Mouse (Mus musculus) kidney, embryonic 15.5 days (tissue): ENCODE data around the gene Mcu. TPM values are rescaled to one million over a fixed set of nuclear protein-coding genes. Genes with fewer than 3 reads are reported as not detected.

ENCODE experiments used
- ATAC-seq: fragments of 200-750 bp; cut with Nextera tagmentation; replicated peaks from 2 replicates; pipeline ENCODE4 v1.8.0; 2017; ENCODE audit warnings: moderate TSS enrichment; ENCODE audit not compliant: low FRiP score
- H3K27ac ChIP-seq: fragments of 300-500 bp; sonication (generic); 2 replicates; pipeline ENCODE4 v1.5.1; 2015; ENCODE audit warnings: mild to moderate bottlenecking, inconsistent platforms
- H3K27me3 ChIP-seq: fragments of 300-500 bp; sonication (generic); 2 replicates; pipeline ENCODE4 v1.6.1; 2015; ENCODE audit warnings: inconsistent platforms
- H3K36me3 ChIP-seq: fragments of 300-500 bp; sonication (generic); 2 replicates; pipeline ENCODE4 v1.6.1; 2015; ENCODE audit warnings: inconsistent platforms
- H3K4me1 ChIP-seq: fragments of 300-500 bp; sonication (generic); 2 replicates; pipeline ENCODE4 v1.6.1; 2015; ENCODE audit warnings: inconsistent platforms
- H3K4me2 ChIP-seq: fragments of 300-500 bp; sonication (generic); 2 replicates; pipeline ENCODE4 v1.6.1; 2015; ENCODE audit warnings: moderate library complexity, mild to moderate bottlenecking, inconsistent platforms
- H3K4me3 ChIP-seq: fragments of 300-500 bp; sonication (generic); replicated peaks from 2 replicates; pipeline ENCODE4 v1.5.1; 2015; ENCODE audit warnings: mild to moderate bottlenecking, inconsistent platforms
- H3K9ac ChIP-seq: fragments of 300-500 bp; sonication (generic); 2 replicates; pipeline ENCODE4 v1.6.1; 2015; ENCODE audit warnings: mild to moderate bottlenecking, inconsistent platforms
- H3K9me3 ChIP-seq: fragments of 300-500 bp; sonication (generic); replicated peaks from 2 replicates; pipeline ENCODE4 v1.6.1; 2016; ENCODE audit warnings: inconsistent platforms
- WGBS: fragments of 180-500 bp; shearing (Covaris S2); methylation state at CpG from one replicate; pipeline ENCODE4 v1.1.7; 2015; ENCODE audit warnings: mixed read lengths; 5-methylcytosine and 5-hydroxymethylcytosine counted together
- polyA plus RNA-seq: library from polyadenylated mRNA; unstranded; fragments of >200 nt; fragmentation: Nextera tagmentation; extraction: Ambion mirVana; gene quantifications from 2 replicates; pipeline ENCODE4 v1.2.1, GENCODE M21; 2015

The Mcu gene
- polyA plus RNA-seq, 1 experiment from 2014 or later, result 34.8 TPM

DNA sequence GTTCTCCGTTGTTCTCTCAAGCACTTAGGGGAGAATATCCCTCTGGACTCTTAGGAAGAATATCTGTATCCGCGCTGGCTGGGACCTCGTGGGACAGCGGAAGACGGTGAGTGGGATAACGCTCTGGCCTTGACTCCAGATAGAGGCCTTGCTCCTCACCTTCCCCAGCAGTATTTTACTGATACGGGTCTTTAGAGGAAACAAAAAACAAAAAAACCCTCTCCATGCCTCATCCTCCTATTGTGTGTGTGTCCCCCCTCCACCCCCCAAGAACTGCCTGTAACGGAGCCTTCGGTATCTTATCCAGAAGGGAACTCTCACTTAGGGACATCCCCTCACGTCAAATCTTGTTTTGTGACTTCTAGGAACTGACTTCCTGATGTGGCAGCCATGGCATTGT, 174.8 kb downstream of the Mcu start, which contains the start of gene Oit3:
TSS of gene Oit3 (minus strand) at position 44 of the 400 bp plus-strand sequence.
- Histone ChIP-seq H3K27ac (0 out of 2 replicates have a peak within 1 kb of the TSS, but pooled peaks have one; percentile 6), H3K4me2 (no peak within 1 kb of the TSS)

DNA sequence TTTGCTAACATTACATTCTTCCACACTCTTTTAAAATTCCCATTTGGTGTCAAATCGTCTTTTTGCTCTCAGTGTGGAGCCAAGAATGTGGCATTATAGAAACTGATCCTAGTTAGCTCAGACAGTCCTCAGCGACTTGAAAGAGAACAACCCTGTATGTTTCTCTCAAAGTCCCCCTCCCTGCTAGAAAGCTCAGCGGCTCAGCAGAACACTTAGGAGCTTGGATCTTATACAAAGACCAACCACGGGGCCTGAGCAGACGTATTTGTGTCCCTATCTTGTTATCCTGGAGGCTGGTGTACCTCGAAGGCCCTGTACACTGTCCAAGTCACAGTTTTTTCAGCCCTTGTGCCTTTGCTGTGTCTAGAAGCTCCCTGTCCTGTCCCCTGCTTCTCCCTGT, 176.3 kb downstream of the Mcu start:
- Histone ChIP-seq H3K4me1 (peaks cover 17% of the 10 kb centered on the region), H3K4me3 (no peak overlapping the region), H3K9ac (no peak overlapping the region), H3K9me3 (no peaks in the 10 kb centered on the region), H3K36me3 (no peaks in the 10 kb centered on the region), H3K27me3 (peaks cover 49% of the 10 kb centered on the region), H3K4me2 (no peak overlapping the region), H3K27ac (no peak overlapping the region)
- WGBS, result 74% methylated on average over 6 of the region's 6 CpGs
- no peak for ATAC-seq

More for the DNA sequence above, 174.8 kb downstream of the Mcu start, which contains the start of gene Oit3:
- WGBS, result 79% methylated on average over 11 of the region's 11 CpGs
- H3K4me3 ChIP-seq, result no peak within 1 kb of the TSS
- no peak for ATAC-seq
- H3K9me3 ChIP-seq, result no peaks in the 10 kb centered on the region
- no peaks in the 10 kb centered on the region for H3K36me3 ChIP-seq
- H3K4me1 ChIP-seq, result peaks cover 17% of the 10 kb centered on the region
- H3K9ac ChIP-seq, result no peak within 1 kb of the TSS
- H3K27me3 ChIP-seq, result peaks cover 37% of the 10 kb centered on the region

DNA sequence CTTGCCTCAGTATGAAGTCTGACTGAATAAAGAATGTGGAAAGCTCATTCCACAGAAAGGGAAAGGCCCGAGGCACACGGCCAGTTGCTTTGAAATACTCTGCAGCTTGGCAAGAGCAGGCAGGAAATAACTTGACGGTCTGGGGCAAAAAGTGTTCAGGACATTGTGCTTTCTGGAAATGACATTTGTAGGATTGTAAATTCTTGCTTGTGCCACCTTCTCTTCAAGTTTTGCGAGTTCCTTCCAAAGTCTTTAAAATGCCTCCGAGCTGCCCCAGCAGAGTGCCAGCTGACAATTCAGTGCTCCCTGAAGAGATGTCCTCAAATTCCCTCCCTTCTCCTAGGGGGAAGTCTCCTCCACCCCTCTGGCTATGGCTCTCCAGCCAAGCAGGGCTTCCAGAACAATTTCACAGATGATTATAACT, 177.0 kb downstream of the Mcu start:
- no peak overlapping the region for H3K4me2 ChIP-seq
- no peak overlapping the region for H3K9ac ChIP-seq
- H3K9me3 ChIP-seq, result no peaks in the 10 kb centered on the region
- peaks cover 50% of the 10 kb centered on the region for H3K27me3 ChIP-seq
- ATAC-seq, result no peak
- 36% methylated on average over 5 of the region's 5 CpGs for WGBS
- H3K4me1 ChIP-seq, result peaks cover 17% of the 10 kb centered on the region
- 0 out of 2 replicates have a peak overlapping the region, but pooled peaks have one; percentile 32 for H3K27ac ChIP-seq
- no peak overlapping the region for H3K4me3 ChIP-seq
- no peaks in the 10 kb centered on the region for H3K36me3 ChIP-seq

DNA sequence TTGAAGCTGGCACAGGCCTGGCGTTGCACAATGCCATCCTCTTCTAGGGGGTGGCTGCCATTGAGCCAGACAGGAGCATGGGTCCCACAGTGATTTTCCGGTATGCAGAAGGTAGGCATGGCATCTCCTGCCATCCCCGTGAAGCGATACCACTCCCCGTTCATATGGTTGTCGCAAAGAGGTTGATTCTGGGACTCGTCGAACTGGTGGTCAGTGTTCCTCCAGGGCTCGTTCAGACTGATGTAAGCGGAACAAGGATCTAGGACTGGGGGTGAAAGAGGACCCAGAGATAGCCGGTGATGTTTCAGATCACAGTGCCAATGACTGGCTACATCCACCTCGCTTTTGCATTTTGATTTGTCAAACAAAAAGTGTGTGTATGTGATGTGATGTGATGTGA, 177.8 kb downstream of the Mcu start:
- Histone ChIP-seq H3K9me3 (no peaks in the 10 kb centered on the region), H3K4me2 (no peak overlapping the region), H3K4me1 (peaks cover 17% of the 10 kb centered on the region), H3K27me3 (peaks cover 48% of the 10 kb centered on the region), H3K36me3 (no peaks in the 10 kb centered on the region), H3K4me3 (no peak overlapping the region), H3K27ac (no peak overlapping the region), H3K9ac (no peak overlapping the region)
- ATAC-seq, result no peak
- WGBS, result 95% methylated on average over 12 of the region's 12 CpGs

DNA sequence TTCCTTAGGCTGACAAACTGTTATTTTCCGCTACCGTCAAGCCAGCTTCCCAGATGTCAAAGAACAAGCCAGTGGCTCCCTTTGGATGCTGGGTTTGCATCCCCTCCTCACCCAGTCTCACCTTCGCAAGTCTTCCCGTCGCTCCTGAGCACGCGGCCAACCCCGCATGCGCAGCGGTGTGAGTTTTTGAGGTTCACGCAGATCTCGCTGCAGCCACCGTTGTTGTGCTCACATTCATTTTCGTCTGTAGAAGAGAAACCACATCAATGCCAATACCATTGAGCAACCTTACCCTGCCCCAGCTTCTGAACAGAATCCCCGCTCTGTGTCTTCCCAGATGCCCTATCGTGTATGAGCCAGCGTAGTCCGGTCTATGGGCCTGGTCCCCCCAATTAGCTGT, 180.7 kb downstream of the Mcu start:
- no peaks in the 10 kb centered on the region for H3K9me3 ChIP-seq
- no peak for ATAC-seq
- H3K4me1 ChIP-seq, result peaks cover 7% of the 10 kb centered on the region
- WGBS, result 94% methylated on average over 18 of the region's 18 CpGs
- no peak overlapping the region for H3K4me2 ChIP-seq
- no peak overlapping the region for H3K27ac ChIP-seq
- no peak overlapping the region for H3K9ac ChIP-seq
- peaks cover 50% of the 10 kb centered on the region for H3K27me3 ChIP-seq
- no peak overlapping the region for H3K4me3 ChIP-seq
- H3K36me3 ChIP-seq, result no peaks in the 10 kb centered on the region

DNA sequence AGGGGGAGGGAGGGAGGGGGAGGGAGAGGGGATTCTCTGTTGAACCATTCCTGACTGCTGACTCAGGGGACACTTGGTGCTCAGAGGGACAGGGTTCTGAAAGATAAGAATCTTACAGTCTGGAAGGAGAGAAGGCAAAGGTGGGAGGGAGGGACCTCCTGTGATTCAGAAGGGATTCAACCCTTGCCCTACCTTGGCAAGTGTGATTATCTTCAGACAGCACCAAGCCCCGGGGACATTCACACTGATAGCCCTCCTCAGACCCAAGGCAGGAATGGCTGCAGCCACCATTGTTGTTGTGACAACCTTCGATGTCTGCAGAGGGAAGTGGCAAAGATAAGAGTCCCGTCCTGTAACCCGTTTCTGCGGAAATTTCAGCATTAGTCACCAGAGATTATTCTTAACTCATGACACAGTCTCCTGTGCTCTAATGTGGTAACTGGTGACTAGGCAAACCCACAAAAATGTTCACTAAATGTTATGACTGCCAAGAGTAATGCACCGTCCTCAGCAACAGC, 185.7 kb downstream of the Mcu start:
- 61% methylated on average over 6 of the region's 6 CpGs for WGBS
- H3K9ac ChIP-seq, result no peak overlapping the region
- no peak overlapping the region for H3K27ac ChIP-seq
- no peak for ATAC-seq
- peaks cover 20% of the 10 kb centered on the region for H3K27me3 ChIP-seq
- H3K36me3 ChIP-seq, result no peaks in the 10 kb centered on the region
- H3K4me2 ChIP-seq, result no peak overlapping the region
- H3K4me1 ChIP-seq, result peaks cover 12% of the 10 kb centered on the region
- H3K4me3 ChIP-seq, result no peak overlapping the region
- H3K9me3 ChIP-seq, result no peaks in the 10 kb centered on the region

DNA sequence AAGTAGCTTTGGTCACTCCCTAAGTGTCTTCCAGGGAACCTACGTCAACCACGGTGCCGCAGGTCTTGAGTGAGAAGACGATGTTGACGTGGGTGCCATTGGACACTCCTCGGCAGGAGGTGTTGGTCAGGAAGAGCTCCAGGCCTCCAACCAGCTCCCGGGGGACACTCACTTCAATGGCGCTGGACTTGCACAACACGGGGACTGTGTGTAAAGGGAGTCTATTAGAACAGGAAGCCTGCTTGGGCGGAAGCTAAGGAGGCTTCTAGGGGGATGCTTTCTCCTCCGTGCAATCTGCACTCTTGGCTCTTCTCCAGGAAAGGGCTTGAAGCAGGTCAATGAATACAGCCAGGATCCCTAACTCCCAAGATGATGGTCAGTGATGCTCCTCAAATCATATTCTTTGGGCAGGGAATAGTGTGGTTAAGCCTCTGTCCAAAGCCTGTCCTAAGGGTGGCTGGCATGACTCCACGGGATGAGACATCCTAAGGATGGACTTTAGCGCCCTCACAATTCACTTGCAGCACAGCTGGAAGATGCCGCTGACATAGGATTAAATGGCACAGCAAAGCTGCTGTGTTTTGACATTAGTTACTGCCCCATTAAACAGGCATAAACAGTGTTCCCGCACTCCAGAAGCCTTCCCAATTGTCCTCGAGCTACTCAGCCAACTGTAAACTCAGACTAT, 186.9 kb downstream of the Mcu start:
- ATAC-seq, result no peak
- H3K9me3 ChIP-seq, result no peaks in the 10 kb centered on the region
- no peaks in the 10 kb centered on the region for H3K36me3 ChIP-seq
- H3K27me3 ChIP-seq, result peaks cover 13% of the 10 kb centered on the region
- peaks cover 21% of the 10 kb centered on the region for H3K4me1 ChIP-seq
- H3K4me3 ChIP-seq, result no peak overlapping the region
- no peak overlapping the region for H3K4me2 ChIP-seq
- H3K27ac ChIP-seq, result no peak overlapping the region
- no peak overlapping the region for H3K9ac ChIP-seq
- 60% methylated on average over 16 of the region's 16 CpGs for WGBS

DNA sequence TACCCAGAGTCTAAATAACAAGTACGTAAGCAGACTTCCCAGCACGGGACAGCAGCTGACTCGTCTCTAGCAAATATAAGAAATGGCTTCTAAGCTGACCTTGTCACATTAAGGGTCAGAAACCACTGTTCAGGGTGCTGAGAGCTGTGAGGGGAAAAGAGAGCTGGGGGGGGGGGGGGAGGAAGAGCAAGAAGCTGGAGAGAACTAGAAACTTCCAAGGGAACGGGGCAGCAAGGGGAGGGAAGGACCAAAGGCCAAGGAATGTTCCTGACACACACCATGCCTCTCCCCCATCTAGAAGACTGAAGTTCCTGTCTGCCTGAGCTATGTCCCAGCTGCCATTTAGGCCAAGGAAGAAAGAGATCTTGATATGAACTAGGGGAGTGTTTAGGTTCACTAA, 190.1 kb downstream of the Mcu start:
- Histone ChIP-seq H3K27ac (no peak overlapping the region), H3K27me3 (peaks cover 6% of the 10 kb centered on the region; the same call in 1 of the 2 replicates), H3K4me3 (no peak overlapping the region), H3K36me3 (no peaks in the 10 kb centered on the region), H3K9me3 (no peaks in the 10 kb centered on the region), H3K9ac (no peak overlapping the region), H3K4me1 (peaks cover 32% of the 10 kb centered on the region), H3K4me2 (no peak overlapping the region)
- no peak for ATAC-seq
- 31% methylated on average over 4 of the region's 4 CpGs for WGBS

DNA sequence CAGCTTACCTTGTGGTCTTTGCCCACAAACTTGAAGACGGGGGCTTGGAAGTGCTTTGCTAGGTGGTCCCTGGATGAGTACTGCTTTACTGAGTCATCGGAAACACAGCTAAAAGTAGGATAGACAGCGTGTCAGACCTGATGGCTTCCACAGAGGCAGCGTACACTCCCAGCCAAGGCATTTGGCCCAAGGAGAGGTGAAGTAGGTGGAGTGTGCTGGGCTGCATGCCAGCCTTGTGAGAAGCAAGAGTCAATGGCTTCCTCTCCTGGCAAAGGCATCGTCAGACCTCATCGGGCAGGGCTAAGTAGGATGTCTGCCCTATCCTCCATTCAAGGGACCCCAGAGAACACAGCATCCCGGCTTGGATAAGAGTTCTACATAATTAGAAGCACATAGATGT, 191.1 kb downstream of the Mcu start:
- Histone ChIP-seq H3K9ac (no peak overlapping the region), H3K4me2 (no peak overlapping the region), H3K4me1 (peaks cover 32% of the 10 kb centered on the region), H3K9me3 (no peaks in the 10 kb centered on the region), H3K27me3 (no peaks in the 10 kb centered on the region), H3K4me3 (no peak overlapping the region), H3K36me3 (no peaks in the 10 kb centered on the region), H3K27ac (no peak overlapping the region)
- ATAC-seq, result no peak
- 81% methylated on average over 7 of the region's 7 CpGs for WGBS

DNA sequence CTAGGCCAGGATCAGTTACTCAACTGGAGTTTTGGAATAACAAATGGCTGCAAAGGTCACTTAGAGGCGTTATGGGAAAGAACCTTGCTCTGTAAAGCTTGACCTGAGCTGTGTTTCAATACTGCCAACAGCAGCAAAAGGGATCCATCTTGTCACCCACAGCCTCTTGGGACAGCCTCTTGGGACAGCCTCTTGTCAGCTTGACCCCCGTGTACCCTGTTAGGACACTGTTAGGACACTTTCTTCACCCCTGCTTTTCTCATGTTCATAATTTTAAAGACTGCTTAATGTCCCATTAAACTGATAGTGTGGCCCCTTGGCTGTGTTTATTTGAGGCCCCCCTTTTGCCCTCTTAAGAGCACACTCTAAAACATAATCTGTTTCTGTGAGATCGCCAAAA, 192.0 kb downstream of the Mcu start:
- no peaks in the 10 kb centered on the region for H3K9me3 ChIP-seq
- H3K4me2 ChIP-seq, result no peak overlapping the region
- peak; percentile 44; the same call in 1 of the 2 replicates for ATAC-seq
- 20% methylated on average over 3 of the region's 3 CpGs for WGBS
- H3K36me3 ChIP-seq, result no peaks in the 10 kb centered on the region
- H3K4me3 ChIP-seq, result no peak overlapping the region
- 0 out of 2 replicates have a peak overlapping the region, but pooled peaks have one; percentile 27 for H3K27ac ChIP-seq
- H3K27me3 ChIP-seq, result peaks cover 3% of the 10 kb centered on the region; the same call in 1 of the 2 replicates
- H3K4me1 ChIP-seq, result peaks cover 23% of the 10 kb centered on the region
- no peak overlapping the region for H3K9ac ChIP-seq

DNA sequence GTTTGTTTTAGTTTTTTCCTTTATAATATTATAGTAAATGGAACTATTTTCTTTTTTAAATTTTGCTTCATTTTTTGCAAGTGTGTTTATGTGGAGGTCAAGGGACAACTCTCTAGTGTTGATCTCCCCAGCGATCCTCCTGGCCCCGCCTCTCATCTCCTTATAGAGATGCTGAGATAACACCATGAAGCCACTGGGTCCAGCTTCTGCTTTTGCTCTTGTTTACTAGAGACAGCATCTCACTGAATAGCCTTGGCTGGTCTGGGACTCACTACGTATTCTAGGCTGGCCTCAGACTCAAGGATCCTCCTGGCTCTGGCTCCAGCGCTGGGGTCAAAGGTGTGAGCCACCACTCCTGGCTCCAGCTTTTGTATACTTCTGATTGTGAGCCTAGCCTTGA, 197.0 kb downstream of the Mcu start:
- Histone ChIP-seq H3K27ac (no peak overlapping the region), H3K9me3 (no peaks in the 10 kb centered on the region), H3K4me2 (no peak overlapping the region), H3K4me3 (no peak overlapping the region), H3K4me1 (peaks cover 11% of the 10 kb centered on the region), H3K36me3 (no peaks in the 10 kb centered on the region), H3K27me3 (peaks cover 5% of the 10 kb centered on the region; the same call in 1 of the 2 replicates), H3K9ac (no peak overlapping the region)
- WGBS, result 86% methylated on average over 4 of the region's 4 CpGs
- no peak for ATAC-seq

DNA sequence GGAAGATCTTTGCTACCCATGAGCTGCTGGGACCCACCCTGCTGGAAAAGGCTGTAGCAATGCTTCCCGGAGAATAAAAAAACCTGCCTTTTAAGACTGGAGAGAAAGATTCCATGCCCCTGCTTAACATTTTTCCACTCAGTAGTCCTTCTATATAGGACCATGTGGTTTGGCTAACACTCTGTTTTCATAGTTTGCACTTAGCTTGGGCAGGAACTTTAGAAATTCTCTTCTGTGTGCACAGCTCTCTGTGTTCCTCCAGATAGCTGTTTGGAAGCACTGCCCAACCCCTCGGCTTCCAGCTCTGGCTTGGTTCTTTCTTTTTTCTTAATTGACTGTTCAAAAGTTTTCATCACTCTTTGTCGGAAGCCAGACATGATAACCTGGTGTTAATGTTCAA, 199.9 kb downstream of the Mcu start:
- Histone ChIP-seq H3K36me3 (no peaks in the 10 kb centered on the region), H3K9ac (no peak overlapping the region), H3K4me1 (no peaks in the 10 kb centered on the region), H3K27me3 (peaks cover 5% of the 10 kb centered on the region; the same call in 1 of the 2 replicates), H3K4me2 (no peak overlapping the region), H3K27ac (no peak overlapping the region), H3K4me3 (no peak overlapping the region), H3K9me3 (no peaks in the 10 kb centered on the region)
- no peak for ATAC-seq
- WGBS, result 92% methylated on average over 3 of the region's 3 CpGs
